Mouse (Mus musculus): ENCODE results near the gene Prkcb. TPM values are rescaled to one million over a fixed set of nuclear protein-coding genes. Genes with fewer than 3 reads are reported as not detected.

The Prkcb gene
- polyA plus RNA-seq, 1 experiment = 2.3 TPM

- Histone ChIP-seq H3K9ac (ENCODE audit: low read depth, poor library complexity, severe bottlenecking) (no peak overlapping the region), H3K9me3 (replicated peaks; ENCODE audit: control insufficient read depth, insufficient read depth, low read length, poor library complexity, severe bottlenecking) (no peaks in the 10 kb centered on the region), H3K4me1 (ENCODE audit: control insufficient read depth, insufficient read depth, low read length) (no peaks in the 10 kb centered on the region), H3K4me3 (ENCODE audit: low read depth, low read length) (no peak overlapping the region), H3K27ac (ENCODE audit: insufficient read depth, low read length) (no peak overlapping the region), H3K27me3 (ENCODE audit: control insufficient read depth, insufficient read depth, low read length, poor library complexity, severe bottlenecking) (peaks cover 2% of the 10 kb centered on the region; the same call in 1 of the 2 replicates), H3K36me3 (ENCODE audit: control insufficient read depth, insufficient read depth, low read length, poor library complexity, severe bottlenecking) (no peaks in the 10 kb centered on the region)
- TF ChIP-seq POLR2A (IDR thresholded peaks at IDR 0.05; ENCODE audit: insufficient read depth, low read length) = no peak
- TF ChIP-seq CTCF (IDR thresholded peaks at IDR 0.05; ENCODE audit: low read depth, low read length) = no peak
- TF ChIP-seq EP300 (IDR thresholded peaks at IDR 0.05; ENCODE audit: insufficient read depth, low read depth, low read length) = no peak
Observed at GRCm38 (mm10) chr7:122309909-122310725, 21.6 kb downstream of the Prkcb start.

- H3K4me1 ChIP-seq (ENCODE audit: control insufficient read depth, insufficient read depth, low read length) = no peaks in the 10 kb centered on the region
- H3K9ac ChIP-seq (ENCODE audit: low read depth, poor library complexity, severe bottlenecking) = no peak overlapping the region
- peaks cover 2% of the 10 kb centered on the region; the same call in 1 of the 2 replicates for H3K27me3 ChIP-seq (ENCODE audit: control insufficient read depth, insufficient read depth, low read length, poor library complexity, severe bottlenecking)
- no peaks in the 10 kb centered on the region for H3K36me3 ChIP-seq (ENCODE audit: control insufficient read depth, insufficient read depth, low read length, poor library complexity, severe bottlenecking)
- H3K27ac ChIP-seq (ENCODE audit: insufficient read depth, low read length) = no peak overlapping the region
- no peaks in the 10 kb centered on the region for H3K9me3 ChIP-seq (replicated peaks; ENCODE audit: control insufficient read depth, insufficient read depth, low read length, poor library complexity, severe bottlenecking)
- H3K4me3 ChIP-seq (ENCODE audit: low read depth, low read length) = no peak overlapping the region
- TF ChIP-seq POLR2A (IDR thresholded peaks at IDR 0.05; ENCODE audit: insufficient read depth, low read length) (no peak), CTCF (IDR thresholded peaks at IDR 0.05; ENCODE audit: low read depth, low read length) (no peak), EP300 (IDR thresholded peaks at IDR 0.05; ENCODE audit: insufficient read depth, low read depth, low read length) (no peak)
Observed at GRCm38 (mm10) chr7:122310726-122311018, 22.1 kb downstream of the Prkcb start.

DNA sequence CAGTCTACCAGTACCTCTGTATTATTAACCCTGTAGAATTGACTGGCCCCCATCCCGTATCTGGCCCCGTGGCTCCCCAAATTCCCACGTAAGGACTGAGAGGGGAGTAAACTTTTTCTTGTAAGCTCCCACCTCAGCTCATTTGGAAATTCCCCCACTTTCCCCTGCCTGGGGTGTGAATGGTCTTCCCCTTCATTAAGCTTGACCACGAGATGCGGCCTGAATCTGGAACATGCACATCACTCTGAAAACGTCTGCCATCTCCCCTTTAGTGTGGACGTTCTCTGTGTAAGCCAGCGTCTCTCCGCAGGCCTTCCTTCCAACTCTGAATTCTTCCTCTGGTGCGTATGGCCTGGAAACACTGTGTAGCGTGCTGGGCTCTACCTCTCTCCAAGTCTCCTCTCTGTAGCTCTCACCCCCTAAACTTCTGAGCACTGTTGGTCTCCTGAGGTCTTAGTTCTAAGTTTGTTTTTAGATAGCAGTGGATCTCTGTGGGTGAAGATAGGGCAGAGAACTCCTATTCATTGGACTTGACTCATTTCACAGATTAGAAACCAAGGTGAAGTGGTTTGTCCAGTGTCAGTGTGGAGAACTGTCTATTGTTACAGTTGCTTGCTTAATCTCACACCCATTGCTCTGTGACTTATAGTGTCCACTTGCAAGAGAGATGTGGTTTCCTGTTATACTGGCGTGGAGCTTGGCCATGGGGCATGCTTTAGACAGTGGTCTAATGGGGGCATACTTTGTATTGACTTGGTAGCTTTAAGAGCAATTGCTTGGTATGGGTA is 25.3 kb downstream of the Prkcb start:
- Histone ChIP-seq H3K36me3 (ENCODE audit: control insufficient read depth, insufficient read depth, low read length, poor library complexity, severe bottlenecking) (no peaks in the 10 kb centered on the region), H3K9ac (ENCODE audit: low read depth, poor library complexity, severe bottlenecking) (no peak overlapping the region), H3K9me3 (replicated peaks; ENCODE audit: control insufficient read depth, insufficient read depth, low read length, poor library complexity, severe bottlenecking) (no peaks in the 10 kb centered on the region), H3K27ac (ENCODE audit: insufficient read depth, low read length) (no peak overlapping the region), H3K4me3 (ENCODE audit: low read depth, low read length) (no peak overlapping the region), H3K27me3 (ENCODE audit: control insufficient read depth, insufficient read depth, low read length, poor library complexity, severe bottlenecking) (peaks cover 2% of the 10 kb centered on the region), H3K4me1 (ENCODE audit: control insufficient read depth, insufficient read depth, low read length) (no peaks in the 10 kb centered on the region)
- TF ChIP-seq EP300 (IDR thresholded peaks at IDR 0.05; ENCODE audit: insufficient read depth, low read depth, low read length) (no peak), POLR2A (IDR thresholded peaks at IDR 0.05; ENCODE audit: insufficient read depth, low read length) (no peak), CTCF (IDR thresholded peaks at IDR 0.05; ENCODE audit: low read depth, low read length) (no peak)

DNA sequence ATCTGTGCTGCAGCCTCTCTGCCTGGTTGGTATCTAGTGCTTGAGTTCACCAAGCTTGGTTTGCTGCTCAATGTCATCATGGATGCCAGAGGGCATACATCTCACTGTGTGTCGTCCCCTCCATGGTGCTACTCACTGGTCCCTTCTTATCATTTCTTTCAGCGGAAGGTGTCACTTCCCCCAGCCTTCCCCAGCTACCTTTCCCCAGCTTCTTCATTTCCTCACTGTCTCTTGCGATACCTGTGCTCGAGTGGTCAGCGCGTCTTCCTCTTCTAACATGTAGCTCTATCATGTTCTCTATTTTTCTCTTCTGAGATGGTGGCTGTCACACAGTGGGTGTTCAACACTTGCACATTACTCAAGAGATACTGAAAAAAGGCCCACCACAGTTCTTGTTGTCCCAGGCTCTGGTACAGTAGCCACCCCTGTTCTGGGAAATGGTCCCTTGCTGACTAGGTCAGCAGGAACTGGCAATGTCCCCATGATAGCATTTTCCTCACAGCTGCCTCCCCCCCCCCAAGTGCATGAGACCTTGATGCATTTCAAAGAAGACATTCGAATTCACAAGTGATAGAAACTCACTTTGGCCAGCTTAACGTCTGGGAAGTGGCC is 27.3 kb downstream of the Prkcb start:
- peaks cover 2% of the 10 kb centered on the region for H3K27me3 ChIP-seq (ENCODE audit: control insufficient read depth, insufficient read depth, low read length, poor library complexity, severe bottlenecking)
- no peak overlapping the region for H3K4me3 ChIP-seq (ENCODE audit: low read depth, low read length)
- no peaks in the 10 kb centered on the region for H3K4me1 ChIP-seq (ENCODE audit: control insufficient read depth, insufficient read depth, low read length)
- H3K27ac ChIP-seq (ENCODE audit: insufficient read depth, low read length) = no peak overlapping the region
- no peaks in the 10 kb centered on the region for H3K36me3 ChIP-seq (ENCODE audit: control insufficient read depth, insufficient read depth, low read length, poor library complexity, severe bottlenecking)
- no peaks in the 10 kb centered on the region for H3K9me3 ChIP-seq (replicated peaks; ENCODE audit: control insufficient read depth, insufficient read depth, low read length, poor library complexity, severe bottlenecking)
- TF ChIP-seq POLR2A (IDR thresholded peaks at IDR 0.05; ENCODE audit: insufficient read depth, low read length) (no peak), CTCF (IDR thresholded peaks at IDR 0.05; ENCODE audit: low read depth, low read length) (no peak), EP300 (IDR thresholded peaks at IDR 0.05; ENCODE audit: insufficient read depth, low read depth, low read length) (no peak)
- H3K9ac ChIP-seq (ENCODE audit: low read depth, poor library complexity, severe bottlenecking) = no peak overlapping the region

GRCm38 (mm10) chr7:122316681-122317080 is 28.1 kb downstream of the Prkcb start:
- TF ChIP-seq POLR2A (IDR thresholded peaks at IDR 0.05; ENCODE audit: insufficient read depth, low read length) = no peak
- no peak for TF ChIP-seq EP300 (IDR thresholded peaks at IDR 0.05; ENCODE audit: insufficient read depth, low read depth, low read length)
- no peak for TF ChIP-seq CTCF (IDR thresholded peaks at IDR 0.05; ENCODE audit: low read depth, low read length)
- no peaks in the 10 kb centered on the region; the same call in 1 of the 2 replicates for H3K27me3 ChIP-seq (ENCODE audit: control insufficient read depth, insufficient read depth, low read length, poor library complexity, severe bottlenecking)
- H3K9me3 ChIP-seq (replicated peaks; ENCODE audit: control insufficient read depth, insufficient read depth, low read length, poor library complexity, severe bottlenecking) = no peaks in the 10 kb centered on the region
- H3K27ac ChIP-seq (ENCODE audit: insufficient read depth, low read length) = no peak overlapping the region
- H3K4me3 ChIP-seq (ENCODE audit: low read depth, low read length) = no peak overlapping the region
- H3K36me3 ChIP-seq (ENCODE audit: control insufficient read depth, insufficient read depth, low read length, poor library complexity, severe bottlenecking) = no peaks in the 10 kb centered on the region
- no peak overlapping the region for H3K9ac ChIP-seq (ENCODE audit: low read depth, poor library complexity, severe bottlenecking)
- H3K4me1 ChIP-seq (ENCODE audit: control insufficient read depth, insufficient read depth, low read length) = no peaks in the 10 kb centered on the region
